Mouse (Mus musculus) kidney, postnatal 10 days (tissue): Measurements from ENCODE around the gene Tspan31.
"Not testable (repeated sequence)": the region's sequence is repeated elsewhere in the genome, so short reads cannot be mapped to it uniquely, and the experiment has no call there.

ENCODE experiments used
- DNase-seq: peaks from one replicate; pipeline ENCODE4 v3.0.0; 2021; ENCODE audit warnings: mixed read lengths

Gene Tspan31

DNA sequence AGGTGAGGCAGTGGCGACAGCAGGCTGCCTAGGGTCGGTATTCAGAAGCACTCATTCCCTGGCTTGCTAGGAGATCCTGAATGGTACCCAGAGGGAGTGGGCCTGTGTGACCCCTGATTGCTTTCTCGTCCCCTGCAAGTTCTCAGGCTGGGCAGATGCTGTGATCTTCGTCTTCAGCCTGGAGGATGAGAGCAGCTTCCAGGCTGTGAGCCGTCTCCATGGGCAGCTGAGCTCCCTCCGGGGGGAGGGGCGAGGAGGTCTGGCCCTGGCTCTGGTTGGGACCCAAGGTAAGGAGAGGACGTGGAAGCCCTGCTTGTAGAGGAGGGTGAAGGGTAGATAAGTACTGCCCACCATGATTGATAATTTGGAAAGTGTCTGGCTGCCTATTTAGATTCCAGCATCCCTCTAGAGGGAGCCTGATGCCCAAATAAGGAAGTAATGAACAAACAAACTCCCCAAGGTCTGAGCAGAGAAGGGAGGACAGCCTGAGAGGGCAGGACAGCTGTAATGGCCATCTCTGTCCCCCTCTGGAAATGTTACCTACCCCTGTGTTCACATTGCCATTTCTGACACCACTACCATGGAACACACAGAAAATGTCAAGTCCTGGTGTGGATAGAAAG lies 13.3 kb upstream of the Tspan31 start:
- no peak for DNase-seq

DNA sequence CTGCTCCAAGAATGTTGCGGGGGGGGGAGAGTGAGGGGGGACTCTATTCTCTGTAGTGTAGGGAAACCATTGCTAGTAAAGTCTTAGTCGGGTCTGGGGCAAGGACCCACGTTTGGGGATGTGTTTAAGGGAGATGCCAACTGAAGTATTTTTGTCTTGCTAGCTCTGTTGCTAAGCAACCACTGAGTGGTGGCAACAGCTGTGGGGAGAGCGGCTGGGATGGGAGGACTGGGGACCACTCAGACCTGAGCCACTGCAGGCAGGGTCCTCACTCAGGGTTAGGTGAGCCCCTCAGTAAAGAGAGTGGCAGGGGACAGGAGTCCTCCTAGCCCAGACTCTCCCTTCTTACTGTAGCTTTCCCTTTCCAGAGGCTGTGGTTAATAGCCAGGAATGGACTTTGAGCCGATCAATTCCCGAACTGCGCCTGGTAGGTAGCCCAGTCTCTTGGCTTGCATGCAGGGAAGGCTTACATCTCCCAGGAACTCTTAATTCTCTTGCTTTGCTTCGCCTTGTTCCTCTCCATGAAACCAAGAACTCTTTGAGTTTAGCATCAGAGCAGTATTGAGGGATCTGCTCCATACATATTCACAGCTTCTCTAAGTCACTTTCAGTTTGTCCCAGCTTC lies 12.0 kb upstream of the Tspan31 start:
- DNase-seq: no peak

DNA sequence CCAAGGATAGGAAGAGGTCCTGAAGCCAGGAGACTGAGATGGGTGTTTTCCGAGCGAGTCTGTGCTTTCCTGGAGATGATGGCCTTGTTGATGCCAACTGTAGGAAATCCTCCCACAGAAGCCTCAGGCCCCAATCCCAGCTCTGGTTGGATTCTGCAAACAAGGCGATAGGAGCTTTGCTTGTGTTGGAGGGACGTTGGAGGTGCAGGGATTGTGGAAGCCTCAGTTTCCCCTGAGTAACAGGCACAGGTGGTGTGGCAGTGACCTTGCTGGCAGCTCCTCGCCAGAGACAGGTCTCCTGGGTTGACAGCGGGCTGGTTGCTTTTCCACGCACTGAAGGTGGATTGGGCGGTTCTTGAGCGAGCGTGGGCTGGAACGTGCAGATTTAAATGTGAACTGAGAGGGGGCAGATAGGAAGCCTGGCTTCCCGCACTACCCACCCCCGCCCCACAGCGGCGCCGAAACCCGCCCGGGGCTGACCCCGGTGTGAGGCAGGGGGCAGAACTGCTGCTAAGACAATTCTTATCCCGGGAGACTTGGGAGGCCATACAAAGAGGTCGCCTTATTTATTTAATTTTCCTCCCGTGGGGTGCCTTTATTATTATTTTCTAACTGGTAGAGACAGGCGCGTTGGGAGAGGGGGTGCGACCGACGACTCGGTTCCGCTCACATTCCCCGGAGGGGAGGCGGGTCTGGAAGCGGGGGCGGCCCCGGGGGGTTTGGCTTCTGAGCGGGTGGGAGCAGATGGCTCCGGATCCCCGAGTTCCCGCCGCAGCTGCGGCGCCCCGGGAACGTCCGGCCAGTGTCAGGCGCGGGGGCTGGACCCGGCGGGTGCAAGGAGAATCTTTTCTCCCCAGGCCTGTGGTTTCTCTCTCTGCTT lies 11.1 kb upstream of the Tspan31 start:
- peak; percentile 68 for DNase-seq

DNA sequence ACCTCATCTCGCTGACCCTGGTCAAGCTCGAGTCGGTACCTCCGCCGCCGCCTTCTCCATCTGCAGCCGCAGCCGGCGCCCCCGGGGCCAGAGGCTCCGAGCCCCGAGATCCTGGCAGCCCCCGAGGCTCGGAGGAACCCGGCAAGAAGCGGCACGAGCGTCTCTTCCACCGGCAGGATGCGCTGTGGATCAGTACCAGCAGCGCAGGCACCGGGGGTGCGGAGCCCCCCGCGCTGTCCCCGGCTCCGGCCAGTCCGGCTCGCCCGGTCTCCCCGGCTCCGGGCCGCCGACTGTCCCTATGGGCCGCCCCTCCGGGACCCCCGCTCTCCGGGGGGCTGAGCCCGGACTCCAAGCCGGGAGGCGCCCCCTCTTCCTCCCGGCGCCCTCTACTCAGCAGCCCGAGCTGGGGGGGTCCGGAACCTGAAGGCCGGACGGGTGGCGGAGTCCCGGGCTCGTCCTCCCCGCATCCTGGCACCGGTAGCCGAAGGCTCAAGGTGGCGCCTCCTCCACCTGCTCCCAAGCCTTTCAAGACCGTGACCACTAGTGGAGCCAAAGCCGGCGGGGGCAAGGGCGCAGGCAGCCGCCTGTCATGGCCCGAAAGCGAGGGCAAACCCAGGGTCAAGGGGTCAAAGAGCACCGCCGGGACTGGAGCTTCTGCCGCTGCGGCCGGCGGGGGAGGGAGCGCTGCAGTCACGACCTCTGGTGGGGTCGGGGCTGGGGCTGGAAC lies 9.8 kb upstream of the Tspan31 start:
- peak; percentile 67 for DNase-seq

DNA sequence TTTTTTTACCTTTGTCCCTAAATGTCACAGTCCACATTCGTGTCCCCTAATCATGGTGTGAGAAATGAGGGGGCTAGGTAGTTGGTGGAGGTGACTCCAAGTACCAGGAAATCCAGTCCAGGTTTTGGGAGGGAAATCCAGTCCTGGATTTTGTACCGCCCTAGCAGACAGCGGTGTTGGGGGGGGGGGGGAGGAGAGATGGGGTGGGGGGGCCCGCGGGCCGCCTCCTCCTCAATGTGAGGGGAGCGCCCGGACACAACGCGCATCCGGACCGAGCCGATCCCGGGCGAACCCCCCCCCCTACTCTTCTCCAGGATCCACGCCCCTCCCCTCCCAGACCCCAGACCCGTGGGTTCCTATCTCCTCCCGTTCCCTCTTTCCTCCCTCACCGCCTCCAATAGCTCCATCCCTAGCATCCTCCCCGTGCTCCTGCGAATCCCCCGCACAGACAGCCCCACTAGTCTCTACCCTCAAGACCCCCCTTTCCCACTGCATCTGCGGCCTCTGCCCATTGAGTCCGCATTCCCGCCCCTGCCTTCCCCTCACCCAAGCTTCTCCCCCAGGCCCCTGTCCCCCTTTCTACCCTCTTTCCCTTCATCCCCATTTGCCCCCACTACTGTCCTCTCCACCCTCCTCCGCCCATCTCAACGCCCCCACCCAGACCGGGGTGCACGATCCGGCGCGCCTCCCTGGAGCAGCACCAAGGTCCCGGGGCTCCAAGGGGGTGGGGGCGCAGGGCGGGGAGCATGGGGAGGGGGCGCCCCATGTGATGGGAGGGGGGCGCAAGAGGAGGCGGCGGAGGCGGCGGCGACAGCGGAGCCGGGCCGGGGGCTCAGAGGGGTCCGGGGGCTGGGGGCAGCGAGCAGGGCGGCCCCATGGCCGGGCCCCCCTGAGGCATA lies 8.9 kb upstream of the Tspan31 start:
- peak; percentile 73 for DNase-seq

DNA sequence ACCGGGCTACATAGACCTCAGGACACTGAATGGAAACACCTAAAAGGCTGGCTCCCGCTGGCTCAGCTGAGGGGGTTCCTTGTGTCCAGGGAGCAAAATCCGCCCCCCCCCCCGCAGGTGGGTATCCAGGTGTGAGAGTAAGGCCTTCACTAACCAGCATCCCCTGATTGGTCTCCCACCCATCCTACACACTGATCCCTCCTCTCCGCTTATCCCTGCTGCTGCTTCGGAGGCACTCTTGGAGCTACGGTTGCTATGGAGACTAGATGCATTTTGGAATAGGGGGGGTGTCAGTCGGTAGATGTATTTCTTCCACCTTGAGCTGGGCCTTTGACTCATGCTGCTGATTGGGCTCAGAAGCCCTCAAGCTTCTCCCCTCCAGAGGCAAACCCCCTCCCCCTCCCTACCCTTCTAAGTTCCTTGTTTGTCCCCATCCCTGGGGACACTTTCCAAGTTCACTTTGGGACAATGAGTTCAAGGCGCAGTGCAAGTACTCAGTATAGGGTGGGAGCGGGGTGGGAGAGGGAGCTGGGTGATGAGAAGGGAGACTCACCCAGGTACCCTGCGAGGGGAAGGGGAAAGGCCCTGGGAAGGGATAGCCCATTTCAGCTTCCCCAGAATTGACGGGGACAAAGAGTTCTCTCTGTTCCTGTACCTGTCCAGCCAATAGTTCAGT lies 8.1 kb upstream of the Tspan31 start:
- DNase-seq: no peak

DNA sequence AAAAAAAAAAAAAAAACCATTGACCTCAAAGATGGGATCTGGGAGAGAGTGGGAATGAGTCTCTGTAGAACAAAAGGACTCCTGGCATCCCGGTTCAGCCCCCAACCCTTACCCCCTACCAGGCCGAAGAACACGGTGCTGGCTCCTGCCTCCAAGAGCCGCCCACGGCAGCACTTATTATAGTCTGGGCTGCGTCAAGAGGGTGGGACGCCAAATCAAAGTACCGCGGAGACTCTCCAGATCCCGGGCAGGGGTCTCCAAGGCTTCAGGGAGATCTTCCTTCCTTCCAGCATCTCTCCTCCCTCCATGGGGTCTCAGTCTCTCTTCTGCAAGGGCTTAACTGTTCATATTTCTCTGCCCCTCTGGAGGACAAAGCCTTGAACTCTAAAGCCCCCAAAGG lies 7.5 kb upstream of the Tspan31 start:
- no peak for DNase-seq

DNA sequence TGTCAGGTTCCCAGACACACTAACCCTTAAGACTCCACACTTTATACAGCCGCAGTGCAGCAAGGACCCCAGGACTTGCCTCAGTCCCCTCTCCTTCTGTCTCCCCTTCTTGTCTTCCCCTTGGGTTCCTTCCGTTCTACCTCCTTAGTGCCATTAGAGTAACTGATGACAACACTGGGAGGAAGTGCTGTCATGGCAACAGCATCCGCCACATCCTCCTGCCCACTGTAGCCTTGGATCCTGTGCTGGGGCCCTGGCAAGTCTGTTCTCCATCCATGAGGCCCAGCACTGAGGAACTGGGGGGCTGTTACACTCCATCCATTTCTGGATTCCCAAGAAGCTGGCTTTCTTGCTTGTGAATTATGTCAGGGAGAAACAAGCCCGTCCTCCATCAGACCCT lies 6.0 kb upstream of the Tspan31 start:
- no peak for DNase-seq

DNA sequence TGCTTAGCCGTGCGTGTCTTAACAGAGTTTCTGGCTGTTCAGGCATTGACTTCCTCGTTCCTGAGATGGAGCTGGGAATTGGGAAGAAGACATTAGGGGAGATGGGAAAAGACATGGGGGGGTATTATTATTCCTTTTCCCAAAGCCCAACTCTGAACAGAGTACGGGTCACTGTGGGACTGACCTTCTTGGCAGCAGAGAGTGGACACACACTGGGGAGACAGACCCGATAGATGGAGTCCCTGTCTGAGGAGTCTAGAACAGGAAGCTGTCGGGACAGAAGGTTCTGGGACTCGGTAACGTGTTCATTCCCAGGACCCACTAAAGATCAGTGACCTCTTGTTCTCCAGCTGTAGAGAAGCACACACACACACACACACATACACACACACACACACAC lies 5.6 kb upstream of the Tspan31 start:
- DNase-seq: no peak

DNA sequence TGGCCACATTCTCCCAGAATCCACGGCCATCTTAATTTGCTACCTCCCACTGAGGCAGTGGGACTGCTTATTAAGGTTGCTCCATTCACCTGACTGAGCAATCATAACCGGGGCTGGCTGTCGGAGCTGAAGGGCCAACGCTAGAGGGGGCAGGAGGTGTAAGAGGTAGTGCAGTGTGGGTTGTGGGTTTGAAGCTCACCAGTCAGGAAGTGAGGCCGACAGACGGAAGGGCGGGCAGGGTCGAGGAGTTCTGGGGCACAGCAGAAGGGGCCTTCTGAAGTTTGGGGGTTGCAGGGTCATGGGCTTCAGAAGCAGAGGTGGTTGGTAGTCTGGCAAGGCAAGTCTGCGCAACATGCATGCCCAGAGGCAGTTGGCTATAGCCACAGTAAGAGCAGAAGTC lies 5.0 kb upstream of the Tspan31 start, which contains the start of gene Agap2:
Gene Agap2 (plus strand): TSS at position 205 of the 400 bp plus-strand sequence.
- DNase-seq: no peak

DNA sequence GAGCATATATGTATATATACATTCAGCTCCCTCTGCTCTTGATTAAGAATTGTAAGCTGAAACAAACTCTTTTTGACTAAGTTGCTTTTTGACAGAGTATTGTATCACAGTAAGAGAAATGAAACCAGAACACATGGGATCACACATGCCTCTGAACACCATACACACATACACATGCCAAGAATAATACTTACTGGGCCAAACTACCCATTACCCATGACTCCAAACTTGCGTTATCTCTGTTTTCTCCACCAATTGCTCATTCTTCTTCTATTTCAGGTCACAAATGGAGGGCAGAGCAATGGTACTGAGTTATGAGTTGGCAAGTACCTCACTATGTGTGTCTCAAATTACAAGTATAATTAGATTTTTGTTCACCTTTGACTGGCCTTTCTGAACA lies 3.9 kb upstream of the Tspan31 start:
- DNase-seq: no peak

DNA sequence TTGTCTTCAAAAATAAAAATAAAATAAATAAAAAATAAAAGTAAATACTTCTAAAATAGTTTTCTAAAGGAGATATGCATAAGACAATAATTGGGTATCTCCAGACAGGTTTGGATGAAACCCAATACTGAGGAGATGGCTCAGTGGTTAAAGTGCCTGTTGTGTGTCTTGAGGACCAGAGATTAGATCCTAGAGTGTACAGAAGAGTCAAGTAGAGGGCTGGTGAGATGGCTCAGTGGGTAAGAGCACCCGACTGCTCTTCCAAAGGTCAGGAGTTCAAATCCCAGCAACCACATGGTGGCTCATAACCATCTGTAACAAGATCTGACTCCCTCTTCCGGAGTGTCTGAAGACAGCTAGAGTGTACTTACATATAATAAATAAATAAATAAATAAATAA lies 2.9 kb upstream of the Tspan31 start:
- DNase-seq: not testable (repeated sequence)

DNA sequence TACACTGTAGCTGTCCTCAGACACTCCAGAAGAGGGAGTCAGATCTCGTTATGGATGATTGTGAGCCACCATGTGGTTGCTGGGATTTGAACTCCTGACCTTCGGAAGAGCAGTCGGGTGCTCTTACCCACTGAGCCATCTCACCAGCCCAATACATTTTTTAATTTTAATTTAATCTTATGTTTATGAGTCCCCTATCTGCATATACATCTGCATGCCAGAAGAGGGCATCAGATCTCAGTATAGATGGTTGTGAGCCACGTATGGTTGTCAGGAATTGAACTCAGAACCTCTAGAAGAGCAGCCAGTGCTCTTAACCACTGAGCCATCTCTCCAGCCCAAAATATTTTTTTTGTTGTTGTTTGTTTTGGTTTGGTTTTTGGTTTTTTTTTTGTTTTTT lies 2.2 kb upstream of the Tspan31 start:
- DNase-seq: not testable (repeated sequence)

DNA sequence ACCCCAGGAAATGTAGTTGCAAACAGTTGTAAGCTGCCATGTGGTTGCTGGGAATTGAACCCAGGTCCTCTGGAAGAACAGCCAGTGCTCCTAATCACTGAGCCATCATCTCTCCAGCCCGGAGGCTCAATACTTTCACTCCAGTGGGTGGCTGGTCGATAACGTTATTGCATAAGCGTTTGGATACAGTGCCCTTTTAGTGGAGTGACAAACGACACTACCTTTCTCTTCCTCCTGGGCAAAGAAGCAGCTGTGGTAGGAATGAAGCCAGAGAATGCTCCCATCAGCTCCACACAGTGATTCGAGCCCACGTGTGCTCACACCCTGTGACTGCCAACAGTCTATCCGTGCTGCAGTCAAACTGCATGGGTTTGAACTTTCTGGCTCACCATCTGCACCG lies 1.1 kb upstream of the Tspan31 start:
- no peak for DNase-seq

DNA sequence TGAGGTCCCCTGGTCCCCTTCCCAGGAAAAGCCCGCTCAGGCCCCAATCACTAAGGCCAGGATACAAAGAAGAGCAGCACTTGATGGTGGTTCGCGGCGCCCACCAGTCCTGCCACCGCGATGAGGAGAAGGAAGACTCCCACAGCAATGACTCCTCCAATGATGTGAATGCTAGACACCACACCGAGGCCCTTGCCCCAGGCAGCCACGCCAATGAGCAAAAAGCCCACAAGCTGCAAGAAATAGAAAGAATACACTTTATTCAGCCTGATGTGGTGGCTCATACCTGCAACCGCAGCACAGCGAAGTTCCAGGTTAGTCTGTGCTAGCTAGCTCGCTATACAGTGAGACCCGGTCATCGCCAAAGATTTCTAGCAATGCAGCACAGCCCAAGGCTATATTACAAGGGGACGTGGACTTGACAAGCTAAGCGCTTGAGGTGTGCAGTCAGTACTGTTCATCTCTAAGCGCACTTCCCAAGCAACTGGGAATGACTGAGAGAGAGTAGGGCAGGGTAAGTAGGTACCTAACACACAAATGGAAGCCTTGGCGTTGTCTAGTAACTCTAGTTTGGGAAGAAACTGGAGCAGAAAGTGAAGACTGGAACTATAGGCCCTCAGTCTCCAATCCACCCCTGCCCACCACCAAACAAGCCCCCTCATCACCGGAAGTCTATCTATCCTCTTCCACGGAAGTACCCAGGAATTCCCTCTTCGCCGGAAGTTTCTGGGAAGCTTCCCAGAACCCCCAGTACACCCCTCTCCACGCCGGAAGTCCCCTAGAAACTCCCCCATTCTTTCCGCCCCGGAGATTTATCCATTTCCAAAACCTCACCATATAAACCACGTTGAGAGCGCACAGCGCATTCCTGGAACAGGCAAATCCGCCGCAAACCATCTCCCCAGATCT lies 529 bp downstream of the Tspan31 start:
- no peak for DNase-seq

DNA sequence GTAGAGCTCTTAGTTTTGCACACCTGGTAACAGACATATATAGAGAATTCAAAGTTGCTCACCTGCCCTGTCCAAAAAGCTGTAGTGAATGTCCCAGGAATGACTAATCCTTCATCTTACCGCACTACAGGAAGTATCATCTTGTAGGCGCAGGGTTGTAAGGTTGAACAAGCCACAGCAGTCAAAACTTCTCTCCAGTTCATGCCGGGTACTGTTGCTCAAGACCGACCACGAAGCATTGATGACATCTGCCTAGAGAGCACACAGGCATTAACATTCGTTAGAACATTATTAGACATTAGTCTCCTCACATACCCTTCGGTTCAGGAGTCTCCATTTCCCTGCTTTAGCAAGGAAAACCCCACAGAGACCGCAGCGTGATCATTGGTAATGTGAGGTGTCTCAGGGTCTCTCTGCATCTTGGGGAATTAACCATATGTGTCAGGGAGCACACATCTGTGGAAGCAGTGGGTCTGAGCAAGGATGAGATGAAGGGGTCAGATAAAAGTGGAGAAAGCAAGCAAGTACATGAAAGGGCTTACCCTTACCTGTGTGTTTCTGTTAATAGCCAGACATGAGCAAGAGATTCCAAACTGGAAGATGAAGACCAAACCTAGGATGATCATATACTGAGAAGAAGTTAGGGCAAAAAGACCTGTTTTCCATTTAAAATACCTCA lies 1.6 kb downstream of the Tspan31 start:
- DNase-seq: no peak

DNA sequence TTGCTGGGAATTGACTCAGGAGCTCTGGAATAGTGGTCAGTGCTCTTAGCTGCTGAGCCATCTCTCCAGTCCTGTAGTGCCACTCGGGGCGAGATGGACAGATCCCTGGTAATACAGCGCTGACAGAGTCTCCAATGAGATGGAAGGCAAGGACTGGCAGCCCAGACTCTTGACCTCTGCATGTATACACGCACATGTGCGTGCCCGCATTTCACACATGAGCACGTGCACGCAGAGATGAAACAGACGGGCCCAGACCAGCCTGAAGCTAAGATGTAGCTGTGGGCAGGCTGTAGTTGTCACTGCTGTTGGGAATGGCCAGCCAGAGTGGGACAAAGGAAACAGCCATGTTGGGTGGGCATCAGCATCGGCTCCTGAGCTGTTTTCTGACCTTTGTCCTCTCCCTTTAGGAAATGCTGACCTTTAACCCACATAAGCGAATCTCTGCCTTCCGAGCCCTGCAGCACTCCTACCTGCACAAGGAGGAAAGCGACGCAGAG lies 3.5 kb downstream of the Tspan31 start:
- DNase-seq: no peak

DNA sequence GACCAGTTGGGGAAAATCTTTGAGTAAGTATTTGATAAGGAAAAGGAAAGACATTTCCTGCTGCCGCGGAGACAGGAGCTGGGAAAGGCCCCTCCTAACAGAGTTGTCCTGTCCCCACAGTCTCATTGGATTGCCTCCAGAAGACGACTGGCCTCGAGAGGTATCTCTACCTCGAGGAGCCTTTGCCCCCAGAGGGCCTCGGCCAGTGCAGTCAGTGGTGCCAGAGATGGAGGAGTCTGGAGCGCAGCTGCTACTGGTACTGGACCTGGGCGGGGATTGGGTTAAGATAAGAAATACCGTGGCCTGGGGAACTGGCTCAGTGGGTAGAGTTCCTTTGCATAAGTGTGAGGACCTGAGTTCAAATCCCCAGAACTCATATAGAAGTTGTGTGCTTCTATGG lies 4.1 kb downstream of the Tspan31 start:
- no peak for DNase-seq
